Mouse (Mus musculus): ENCODE measurements around the gene Rhot1. TPM values are rescaled to one million over a fixed set of nuclear protein-coding genes. Genes with fewer than 3 reads are reported as not detected.

Gene Rhot1
- polyA plus RNA-seq, 1 experiment from 2014 or later: 79.5 TPM

- Histone ChIP-seq H3K9ac (replicated peaks; ENCODE audit: low read depth, low read length) (no peak overlapping the region), H3K9me3 (ENCODE audit: control insufficient read depth, low read length) (no peaks in the 10 kb centered on the region), H3K4me2 (ENCODE audit: low read length) (no peak overlapping the region), H3K4me1 (replicated peaks; ENCODE audit: control insufficient read depth, insufficient read depth, low read length) (peaks cover 43% of the 10 kb centered on the region), H3K27ac (ENCODE audit: low read length) (no peak overlapping the region), H3K4me3 (replicated peaks; ENCODE audit: low read length) (no peak overlapping the region), H3K27me3 (replicated peaks; ENCODE audit: control insufficient read depth, insufficient read depth, low read length) (no peaks in the 10 kb centered on the region), H3K36me3 (ENCODE audit: control insufficient read depth, insufficient read depth) (no peaks in the 10 kb centered on the region)
- 17% methylated on average over 14 of the region's 14 CpGs for WGBS
- ATAC-seq: no peak
Measured at GRCm38 (mm10) chr11:80295785-80296184, 87.0 kb downstream of the Rhot1 start.

GRCm38 (mm10) chr11:80299513-80300235 is 90.9 kb downstream of the Rhot1 start:
- Histone ChIP-seq H3K36me3 (ENCODE audit: control insufficient read depth, insufficient read depth) (no peaks in the 10 kb centered on the region), H3K4me1 (replicated peaks; ENCODE audit: control insufficient read depth, insufficient read depth, low read length) (peaks cover 53% of the 10 kb centered on the region), H3K9me3 (ENCODE audit: control insufficient read depth, low read length) (no peaks in the 10 kb centered on the region), H3K9ac (replicated peaks; ENCODE audit: low read depth, low read length) (no peak overlapping the region), H3K4me3 (replicated peaks; ENCODE audit: low read length) (peak overlapping the region; percentile 78), H3K27me3 (replicated peaks; ENCODE audit: control insufficient read depth, insufficient read depth, low read length) (no peaks in the 10 kb centered on the region), H3K27ac (ENCODE audit: low read length) (peak overlapping the region; percentile 56), H3K4me2 (ENCODE audit: low read length) (peak overlapping the region; percentile 93)
- WGBS: 6% methylated on average over 12 of the region's 12 CpGs
- no peak for ATAC-seq

GRCm38 (mm10) chr11:80300551-80301315 is 91.9 kb downstream of the Rhot1 start, which contains the start of gene Rhbdl3:
Gene Rhbdl3 (plus strand): TSS chr11:80300912.
- WGBS: under 1% methylated on average over 69 of the region's 81 CpGs
- peak; percentile 66 for ATAC-seq

DNA sequence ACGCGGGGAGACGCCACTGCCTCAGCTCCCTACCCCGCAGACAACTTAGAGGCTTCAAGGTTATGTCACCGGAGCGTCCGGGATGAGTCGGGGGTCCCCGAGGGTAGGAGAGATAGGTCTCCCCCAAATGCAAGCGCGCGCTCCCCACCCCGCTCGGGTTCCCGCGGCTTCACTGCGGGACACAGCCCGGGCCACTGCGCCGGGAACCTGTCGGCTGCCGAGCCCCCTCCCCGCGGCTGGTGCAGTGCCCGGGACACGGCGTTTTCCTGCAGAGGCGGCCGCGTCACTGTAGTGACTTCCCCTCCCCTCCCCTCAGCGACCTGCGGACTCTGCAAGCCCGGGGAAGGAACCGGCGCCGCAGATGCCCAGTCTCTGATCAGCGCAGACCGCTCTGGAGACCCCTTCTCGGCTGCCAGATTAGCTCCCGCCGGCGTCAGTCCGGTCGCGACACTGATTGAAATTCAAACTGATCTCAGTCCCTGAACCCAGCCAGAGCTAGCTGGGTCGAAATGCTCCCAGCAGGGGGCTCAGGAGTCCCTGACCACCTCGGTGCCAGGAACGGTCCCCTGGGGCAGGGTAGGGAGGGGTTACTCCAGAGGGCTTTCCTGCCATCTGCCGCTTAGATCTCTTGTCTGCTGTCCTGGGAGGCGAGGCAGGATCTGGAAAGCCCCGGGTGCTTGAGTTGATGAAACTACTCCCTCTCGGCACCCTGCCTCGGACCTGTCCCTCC is 92.7 kb downstream of the Rhot1 start:
- Histone ChIP-seq H3K4me3 (replicated peaks; ENCODE audit: low read length) (peak overlapping the region; percentile 78), H3K9me3 (ENCODE audit: control insufficient read depth, low read length) (no peaks in the 10 kb centered on the region), H3K4me1 (replicated peaks; ENCODE audit: control insufficient read depth, insufficient read depth, low read length) (peaks cover 42% of the 10 kb centered on the region), H3K27me3 (replicated peaks; ENCODE audit: control insufficient read depth, insufficient read depth, low read length) (no peaks in the 10 kb centered on the region), H3K9ac (replicated peaks; ENCODE audit: low read depth, low read length) (peak overlapping the region; percentile 77), H3K36me3 (ENCODE audit: control insufficient read depth, insufficient read depth) (no peaks in the 10 kb centered on the region), H3K4me2 (ENCODE audit: low read length) (peak overlapping the region; percentile 93), H3K27ac (ENCODE audit: low read length) (peak overlapping the region; percentile 74)
- peak; percentile 40 for ATAC-seq
- WGBS: under 1% methylated on average over 49 of the region's 53 CpGs

More at GRCm38 (mm10) chr11:80300551-80301315, 91.9 kb downstream of the Rhot1 start, which contains the start of gene Rhbdl3:
- Histone ChIP-seq H3K27ac (ENCODE audit: low read length) (peak within 1 kb of the TSS; percentile 74), H3K4me1 (replicated peaks; ENCODE audit: control insufficient read depth, insufficient read depth, low read length) (peaks cover 45% of the 10 kb centered on the region), H3K4me3 (replicated peaks; ENCODE audit: low read length) (peak within 1 kb of the TSS; percentile 78), H3K9ac (replicated peaks; ENCODE audit: low read depth, low read length) (peak within 1 kb of the TSS; percentile 77), H3K9me3 (ENCODE audit: control insufficient read depth, low read length) (no peaks in the 10 kb centered on the region), H3K4me2 (ENCODE audit: low read length) (peak within 1 kb of the TSS; percentile 93), H3K36me3 (ENCODE audit: control insufficient read depth, insufficient read depth) (no peaks in the 10 kb centered on the region), H3K27me3 (replicated peaks; ENCODE audit: control insufficient read depth, insufficient read depth, low read length) (no peaks in the 10 kb centered on the region)

- H3K27me3 ChIP-seq (replicated peaks; ENCODE audit: control insufficient read depth, insufficient read depth, low read length): no peaks in the 10 kb centered on the region
- H3K4me3 ChIP-seq (replicated peaks; ENCODE audit: low read length): peak overlapping the region; percentile 78
- 0 out of 2 replicates have a peak, but pooled peaks have one; percentile 9 for ATAC-seq
- H3K4me1 ChIP-seq (replicated peaks; ENCODE audit: control insufficient read depth, insufficient read depth, low read length): peaks cover 42% of the 10 kb centered on the region
- H3K4me2 ChIP-seq (ENCODE audit: low read length): peak overlapping the region; percentile 93
- H3K36me3 ChIP-seq (ENCODE audit: control insufficient read depth, insufficient read depth): no peaks in the 10 kb centered on the region
- 1% methylated on average over 9 of the region's 9 CpGs for WGBS
- peak overlapping the region; percentile 74 for H3K27ac ChIP-seq (ENCODE audit: low read length)
- peak overlapping the region; percentile 77 for H3K9ac ChIP-seq (replicated peaks; ENCODE audit: low read depth, low read length)
- H3K9me3 ChIP-seq (ENCODE audit: control insufficient read depth, low read length): no peaks in the 10 kb centered on the region
Measured at GRCm38 (mm10) chr11:80302046-80302390, 93.2 kb downstream of the Rhot1 start.

- peak overlapping the region; percentile 93 for H3K4me2 ChIP-seq (ENCODE audit: low read length)
- peak; percentile 82 for ATAC-seq
- no peaks in the 10 kb centered on the region for H3K27me3 ChIP-seq (replicated peaks; ENCODE audit: control insufficient read depth, insufficient read depth, low read length)
- H3K9ac ChIP-seq (replicated peaks; ENCODE audit: low read depth, low read length): peak overlapping the region; percentile 2
- no peaks in the 10 kb centered on the region for H3K9me3 ChIP-seq (ENCODE audit: control insufficient read depth, low read length)
- no peak overlapping the region for H3K27ac ChIP-seq (ENCODE audit: low read length)
- WGBS: 2% methylated on average over 11 of the region's 11 CpGs
- peak overlapping the region; percentile 78 for H3K4me3 ChIP-seq (replicated peaks; ENCODE audit: low read length)
- peaks cover 42% of the 10 kb centered on the region for H3K4me1 ChIP-seq (replicated peaks; ENCODE audit: control insufficient read depth, insufficient read depth, low read length)
- H3K36me3 ChIP-seq (ENCODE audit: control insufficient read depth, insufficient read depth): no peaks in the 10 kb centered on the region
Measured at GRCm38 (mm10) chr11:80302536-80302935, 93.7 kb downstream of the Rhot1 start.

- H3K4me1 ChIP-seq (replicated peaks; ENCODE audit: control insufficient read depth, insufficient read depth, low read length): peaks cover 41% of the 10 kb centered on the region
- no peak for ATAC-seq
- WGBS: 86% methylated on average over 3 of the region's 3 CpGs
- no peak overlapping the region for H3K4me2 ChIP-seq (ENCODE audit: low read length)
- no peak overlapping the region for H3K9ac ChIP-seq (replicated peaks; ENCODE audit: low read depth, low read length)
- no peaks in the 10 kb centered on the region for H3K27me3 ChIP-seq (replicated peaks; ENCODE audit: control insufficient read depth, insufficient read depth, low read length)
- H3K36me3 ChIP-seq (ENCODE audit: control insufficient read depth, insufficient read depth): no peaks in the 10 kb centered on the region
- no peak overlapping the region for H3K4me3 ChIP-seq (replicated peaks; ENCODE audit: low read length)
- H3K9me3 ChIP-seq (ENCODE audit: control insufficient read depth, low read length): no peaks in the 10 kb centered on the region
- H3K27ac ChIP-seq (ENCODE audit: low read length): no peak overlapping the region
Measured at GRCm38 (mm10) chr11:80303746-80304145, 94.9 kb downstream of the Rhot1 start.

DNA sequence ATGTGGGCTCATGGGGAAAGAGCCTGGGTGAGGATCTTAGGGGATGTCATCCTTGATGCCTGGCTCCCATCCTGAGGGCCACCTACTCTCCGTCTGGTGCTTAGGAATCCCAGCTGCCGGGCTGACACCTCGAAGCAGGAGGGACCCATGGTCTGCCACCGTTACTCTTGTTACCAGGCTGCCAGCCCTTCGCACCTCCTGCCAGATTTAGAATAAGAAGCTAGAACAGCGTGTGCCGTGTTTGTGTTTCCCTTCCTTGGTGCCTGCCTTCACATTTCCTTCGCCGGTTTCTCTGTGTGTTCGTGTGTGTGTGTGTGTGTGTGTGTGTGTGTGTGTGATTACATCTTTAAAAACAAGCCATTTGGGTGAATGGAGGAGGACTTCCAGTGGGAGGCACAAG is 96.0 kb downstream of the Rhot1 start:
- no peak overlapping the region for H3K27ac ChIP-seq (ENCODE audit: low read length)
- peaks cover 30% of the 10 kb centered on the region for H3K4me1 ChIP-seq (replicated peaks; ENCODE audit: control insufficient read depth, insufficient read depth, low read length)
- H3K9ac ChIP-seq (replicated peaks; ENCODE audit: low read depth, low read length): no peak overlapping the region
- ATAC-seq: no peak
- no peak overlapping the region for H3K4me2 ChIP-seq (ENCODE audit: low read length)
- H3K4me3 ChIP-seq (replicated peaks; ENCODE audit: low read length): no peak overlapping the region
- 59% methylated on average over 10 of the region's 10 CpGs for WGBS
- H3K27me3 ChIP-seq (replicated peaks; ENCODE audit: control insufficient read depth, insufficient read depth, low read length): no peaks in the 10 kb centered on the region
- H3K9me3 ChIP-seq (ENCODE audit: control insufficient read depth, low read length): no peaks in the 10 kb centered on the region
- no peaks in the 10 kb centered on the region for H3K36me3 ChIP-seq (ENCODE audit: control insufficient read depth, insufficient read depth)

DNA sequence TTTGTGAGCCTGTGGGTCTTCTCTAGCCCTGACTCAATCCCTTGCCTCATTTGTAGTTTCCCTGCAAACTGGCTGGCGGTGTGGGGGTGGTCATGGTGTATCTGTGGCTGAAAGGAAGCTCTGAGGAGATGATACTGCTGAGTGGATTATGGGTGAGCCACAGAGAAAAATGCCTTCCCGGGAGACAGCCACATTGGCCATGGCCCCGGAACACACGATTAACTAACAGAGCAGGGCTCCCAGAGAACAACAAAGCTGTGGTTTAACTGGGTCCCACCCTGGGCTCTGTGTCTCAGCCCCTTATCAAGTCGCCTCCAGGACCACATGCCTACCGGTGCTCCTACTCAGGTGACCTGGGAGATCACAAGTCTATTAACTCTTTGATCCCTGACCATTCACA is 99.7 kb downstream of the Rhot1 start:
- Histone ChIP-seq H3K4me1 (replicated peaks; ENCODE audit: control insufficient read depth, insufficient read depth, low read length) (peaks cover 21% of the 10 kb centered on the region), H3K36me3 (ENCODE audit: control insufficient read depth, insufficient read depth) (no peaks in the 10 kb centered on the region), H3K9me3 (ENCODE audit: control insufficient read depth, low read length) (no peaks in the 10 kb centered on the region), H3K9ac (replicated peaks; ENCODE audit: low read depth, low read length) (no peak overlapping the region), H3K27ac (ENCODE audit: low read length) (no peak overlapping the region), H3K4me2 (ENCODE audit: low read length) (no peak overlapping the region), H3K27me3 (replicated peaks; ENCODE audit: control insufficient read depth, insufficient read depth, low read length) (no peaks in the 10 kb centered on the region), H3K4me3 (replicated peaks; ENCODE audit: low read length) (no peak overlapping the region)
- WGBS: 74% methylated on average over 6 of the region's 6 CpGs
- no peak for ATAC-seq

All from forebrain, embryonic 16.5 days (tissue).